Mouse (Mus musculus) 3134 (cell line): ENCODE results near the gene Gm17654.
"Not testable (repeated sequence)": the region's sequence is repeated elsewhere in the genome, so short reads cannot be mapped to it uniquely, and the experiment has no call there.

Experiments
- DNase-seq: peaks from one replicate; pipeline ENCODE4 v3.0.0-alpha.2; 2011; ENCODE audit warnings: low spot score; ENCODE audit not compliant: insufficient read length; ENCODE audit errors: extremely low read depth

The Gm17654 gene

GRCm38 (mm10) chr14:43579046-43579445 is at the start of gene Gm17654:
TSS of gene Gm17654 (minus strand) at chr14:43579146.
- not testable (repeated sequence) for DNase-seq

GRCm38 (mm10) chr14:43607913-43608312 is 29.0 kb upstream of the Gm17654 start, which contains the start of gene Gm10375:
TSS of gene Gm10375 (minus strand) at chr14:43608013.
- DNase-seq, result not testable (repeated sequence)

- not testable (repeated sequence) for DNase-seq
Measured at GRCm38 (mm10) chr14:43577969-43578368, 977 bp downstream of the Gm17654 start.

GRCm38 (mm10) chr14:43552271-43552670 is 26.7 kb downstream of the Gm17654 start:
- DNase-seq, result not testable (repeated sequence)

GRCm38 (mm10) chr14:43546281-43546680 is 32.7 kb downstream of the Gm17654 start:
- DNase-seq, result not testable (repeated sequence)

GRCm38 (mm10) chr14:43543276-43543675 is 35.7 kb downstream of the Gm17654 start, which contains the start of gene Gm5799:
TSS of gene Gm5799 (plus strand) at chr14:43543576.
- not testable (repeated sequence) for DNase-seq

GRCm38 (mm10) chr14:43538144-43538543 is 40.8 kb downstream of the Gm17654 start:
- not testable (repeated sequence) for DNase-seq

- DNase-seq, result not testable (repeated sequence)
Measured at GRCm38 (mm10) chr14:43532387-43532786, 46.6 kb downstream of the Gm17654 start.

GRCm38 (mm10) chr14:43532011-43532383 is 46.9 kb downstream of the Gm17654 start:
- DNase-seq, result not testable (repeated sequence)

GRCm38 (mm10) chr14:43531052-43532010 is 47.6 kb downstream of the Gm17654 start:
- not testable (repeated sequence) for DNase-seq
